Mouse (Mus musculus) heart, embryonic 16.5 days (tissue): ENCODE data around the gene Iqcj. TPM values are rescaled to one million over a fixed set of nuclear protein-coding genes. Genes with fewer than 3 reads are reported as not detected.
A peak's percentile ranks its signal among the peaks of the same experiment; 100 is the strongest.

ENCODE experiments used
- ATAC-seq: fragments of 200-750 bp; cut with Nextera tagmentation; replicated peaks from 2 replicates; pipeline ENCODE4 v1.8.0; 2017; ENCODE audit warnings: moderate number of reproducible peaks; ENCODE audit not compliant: insufficient read depth, low FRiP score; ENCODE audit errors: extremely low read depth
- H3K27ac ChIP-seq: fragments of 300-500 bp; sonication (generic); 2 replicates; pipeline ENCODE4 v1.5.1; 2014; ENCODE audit warnings: mild to moderate bottlenecking, low read length, control low read depth, moderate library complexity
- H3K27me3 ChIP-seq: fragments of 300-500 bp; sonication (generic); 2 replicates; pipeline ENCODE4 v1.6.1; 2014; ENCODE audit warnings: low read length, mixed read lengths; ENCODE audit not compliant: control insufficient read depth, insufficient read depth
- H3K36me3 ChIP-seq: fragments of 300-500 bp; sonication (generic); 2 replicates; pipeline ENCODE4 v1.6.1; 2014; ENCODE audit not compliant: control insufficient read depth, insufficient read depth
- H3K4me1 ChIP-seq: fragments of 300-500 bp; sonication (generic); 2 replicates; pipeline ENCODE4 v1.6.1; 2014; ENCODE audit warnings: low read length, mixed read lengths; ENCODE audit not compliant: control insufficient read depth, insufficient read depth
- H3K4me2 ChIP-seq: fragments of 300-500 bp; sonication (generic); 2 replicates; pipeline ENCODE4 v1.6.1; 2014; ENCODE audit warnings: low read depth, mild to moderate bottlenecking, control low read depth, low read length
- H3K4me3 ChIP-seq: fragments of 300-500 bp; sonication (generic); 2 replicates; pipeline ENCODE4 v1.5.1; 2014; ENCODE audit warnings: mild to moderate bottlenecking, control low read depth, low read length
- H3K9ac ChIP-seq: fragments of 300-500 bp; sonication (generic); 2 replicates; pipeline ENCODE4 v1.6.1; 2014; ENCODE audit warnings: low read length, control low read depth
- H3K9me3 ChIP-seq: fragments of 300-500 bp; sonication (generic); replicated peaks from 2 replicates; pipeline ENCODE4 v1.6.1; 2016; ENCODE audit warnings: low read length; ENCODE audit not compliant: control insufficient read depth
- WGBS: fragments of 180-500 bp; shearing (Covaris S2); extraction: QIAGEN DNeasy Blood & Tissue Kit; methylation state at CpG from one replicate; pipeline ENCODE4 v1.1.7; 2014; 5-methylcytosine and 5-hydroxymethylcytosine counted together
- polyA plus RNA-seq: library from polyadenylated mRNA; unstranded; fragments of >200 nt; fragmentation: Nextera tagmentation; extraction: Ambion mirVana; gene quantifications from 2 replicates; pipeline ENCODE4 v1.2.1, GENCODE M21; 2015

Iqcj gene
- polyA plus RNA-seq, 1 experiment from 2014 or later, result not detected

GRCm38 (mm10) chr3:68045475-68046416 is 153.7 kb downstream of the Iqcj start:
- 47% methylated on average over 9 of the region's 9 CpGs for WGBS
- H3K9me3 ChIP-seq, result no peaks in the 10 kb centered on the region
- ATAC-seq, result no peak
- H3K27ac ChIP-seq, result no peak overlapping the region
- H3K36me3 ChIP-seq, result no peaks in the 10 kb centered on the region
- H3K9ac ChIP-seq, result no peak overlapping the region
- no peak overlapping the region for H3K4me2 ChIP-seq
- peaks cover 4% of the 10 kb centered on the region for H3K27me3 ChIP-seq
- no peak overlapping the region for H3K4me3 ChIP-seq
- H3K4me1 ChIP-seq, result no peaks in the 10 kb centered on the region

GRCm38 (mm10) chr3:68053538-68053937 is 161.5 kb downstream of the Iqcj start:
- Histone ChIP-seq H3K4me3 (no peak overlapping the region), H3K27ac (no peak overlapping the region), H3K27me3 (peaks cover 2% of the 10 kb centered on the region; the same call in 1 of the 2 replicates), H3K9me3 (no peaks in the 10 kb centered on the region), H3K36me3 (no peaks in the 10 kb centered on the region), H3K4me2 (no peak overlapping the region), H3K4me1 (no peaks in the 10 kb centered on the region), H3K9ac (no peak overlapping the region)
- WGBS, result 48% methylated on average over 2 of the region's 2 CpGs
- no peak for ATAC-seq

GRCm38 (mm10) chr3:68055071-68055470 is 163.1 kb downstream of the Iqcj start:
- 28% methylated on average over 13 of the region's 13 CpGs for WGBS
- H3K4me3 ChIP-seq, result peak overlapping the region; percentile 29
- no peaks in the 10 kb centered on the region for H3K36me3 ChIP-seq
- no peak overlapping the region for H3K27ac ChIP-seq
- ATAC-seq, result no peak
- H3K27me3 ChIP-seq, result no peaks in the 10 kb centered on the region
- peak overlapping the region; percentile 51 for H3K4me2 ChIP-seq
- H3K9ac ChIP-seq, result no peak overlapping the region
- H3K4me1 ChIP-seq, result no peaks in the 10 kb centered on the region
- H3K9me3 ChIP-seq, result no peaks in the 10 kb centered on the region

- H3K9ac ChIP-seq, result no peak overlapping the region; the same call in 1 of the 2 replicates
- no peaks in the 10 kb centered on the region for H3K9me3 ChIP-seq
- no peak for ATAC-seq
- WGBS, result 46% methylated on average over 23 of the region's 23 CpGs
- peak overlapping the region; percentile 51 for H3K4me2 ChIP-seq
- H3K27me3 ChIP-seq, result no peaks in the 10 kb centered on the region
- peak overlapping the region; percentile 44 for H3K4me3 ChIP-seq
- no peak overlapping the region for H3K27ac ChIP-seq
- H3K4me1 ChIP-seq, result no peaks in the 10 kb centered on the region
- no peaks in the 10 kb centered on the region for H3K36me3 ChIP-seq
These were observed 164.6 kb downstream of the Iqcj start for GRCm38 (mm10) chr3:68056373-68057275.

GRCm38 (mm10) chr3:68059162-68059800 is 167.3 kb downstream of the Iqcj start:
- 51% methylated on average over 2 of the region's 2 CpGs for WGBS
- Histone ChIP-seq H3K4me2 (no peak overlapping the region), H3K9ac (no peak overlapping the region), H3K27ac (no peak overlapping the region), H3K27me3 (peaks cover 2% of the 10 kb centered on the region; the same call in 1 of the 2 replicates), H3K9me3 (no peaks in the 10 kb centered on the region), H3K4me1 (no peaks in the 10 kb centered on the region), H3K36me3 (no peaks in the 10 kb centered on the region), H3K4me3 (no peak overlapping the region)
- ATAC-seq, result no peak

GRCm38 (mm10) chr3:68064731-68065130 is 172.7 kb downstream of the Iqcj start, which contains the start of gene Schip1:
Schip1 (plus strand) TSS chr3:68064802.
- H3K27me3 ChIP-seq, result peaks cover 2% of the 10 kb centered on the region; the same call in 1 of the 2 replicates
- H3K9me3 ChIP-seq, result no peaks in the 10 kb centered on the region
- H3K4me1 ChIP-seq, result no peaks in the 10 kb centered on the region
- WGBS, result 26% methylated on average over 12 of the region's 12 CpGs
- H3K9ac ChIP-seq, result no peak within 1 kb of the TSS
- H3K27ac ChIP-seq, result no peak within 1 kb of the TSS
- no peaks in the 10 kb centered on the region for H3K36me3 ChIP-seq
- ATAC-seq, result no peak
- no peak within 1 kb of the TSS for H3K4me2 ChIP-seq
- H3K4me3 ChIP-seq, result no peak within 1 kb of the TSS

GRCm38 (mm10) chr3:68071395-68072386 is 179.7 kb downstream of the Iqcj start:
- Histone ChIP-seq H3K27me3 (no peaks in the 10 kb centered on the region), H3K27ac (no peak overlapping the region), H3K4me3 (no peak overlapping the region), H3K9me3 (no peaks in the 10 kb centered on the region), H3K4me1 (no peaks in the 10 kb centered on the region), H3K4me2 (no peak overlapping the region), H3K36me3 (no peaks in the 10 kb centered on the region), H3K9ac (no peak overlapping the region)
- no peak for ATAC-seq
- WGBS, result 51% methylated on average over 9 of the region's 9 CpGs

GRCm38 (mm10) chr3:68077406-68077805 is 185.4 kb downstream of the Iqcj start:
- ATAC-seq, result no peak
- 56% methylated on average over 4 of the region's 4 CpGs for WGBS
- no peak overlapping the region for H3K9ac ChIP-seq

More at GRCm38 (mm10) chr3:68077406-68077805, 185.4 kb downstream of the Iqcj start:
- Histone ChIP-seq H3K4me3 (no peak overlapping the region), H3K9me3 (no peaks in the 10 kb centered on the region), H3K27me3 (no peaks in the 10 kb centered on the region), H3K4me1 (no peaks in the 10 kb centered on the region), H3K4me2 (no peak overlapping the region), H3K36me3 (no peaks in the 10 kb centered on the region), H3K27ac (no peak overlapping the region)
